Mouse (Mus musculus): ENCODE measurements around the gene Rps6kb2. TPM values are rescaled to one million over a fixed set of nuclear protein-coding genes. Genes with fewer than 3 reads are reported as not detected.

Rps6kb2 gene
- polyA plus RNA-seq, 1 experiment, result 11.1 TPM

DNA sequence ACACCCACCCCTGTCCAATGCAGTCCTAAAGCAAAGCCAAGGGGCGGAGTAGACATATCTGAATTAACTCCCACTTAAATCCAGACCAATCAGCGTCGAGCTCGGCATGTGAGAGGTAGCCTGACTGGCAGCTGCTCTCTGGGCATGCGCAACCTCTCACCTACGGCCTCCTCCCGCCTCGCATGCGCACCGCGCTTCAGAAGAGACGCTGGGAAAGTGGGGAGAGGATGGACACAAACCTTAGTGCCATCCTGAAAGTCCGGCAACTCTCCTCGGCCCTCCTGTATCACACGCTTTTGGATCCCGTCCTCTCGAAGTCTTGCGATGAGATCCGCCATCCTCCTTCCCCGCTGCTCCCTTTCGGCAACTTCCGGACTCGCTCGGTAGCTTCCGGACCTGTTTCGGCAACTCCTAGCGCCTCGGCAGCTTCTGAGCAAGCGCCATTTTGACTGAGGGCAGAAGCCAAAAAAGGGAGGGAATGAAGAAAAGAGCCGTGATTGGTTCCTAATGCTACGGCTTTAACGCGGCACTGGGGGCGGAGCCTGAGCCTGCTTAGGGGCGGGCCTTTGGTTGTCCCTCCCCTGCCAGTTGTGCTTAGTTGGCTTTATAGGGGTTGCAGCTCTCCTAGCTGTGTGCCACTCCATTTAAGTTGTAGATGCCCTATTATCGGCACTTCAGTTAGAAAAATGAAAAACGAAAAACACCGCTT, 41.9 kb downstream of the Rps6kb2 start:
- no peaks in the 10 kb centered on the region for H3K27me3 ChIP-seq (ENCODE audit: control insufficient read depth, insufficient read depth, low read length)
- H3K4me1 ChIP-seq (ENCODE audit: control insufficient read depth, insufficient read depth, low read length), result peaks cover 6% of the 10 kb centered on the region
- peak overlapping the region; percentile 96 for H3K4me3 ChIP-seq (ENCODE audit: control insufficient read depth, low read depth, low read length)
- no peaks in the 10 kb centered on the region for H3K36me3 ChIP-seq (ENCODE audit: control insufficient read depth, insufficient read depth, low read length)
- H3K27ac ChIP-seq (ENCODE audit: control insufficient read depth, insufficient read depth, low read depth, low read length), result peak overlapping the region; percentile 96
- TF ChIP-seq CTCF (IDR thresholded peaks at IDR 0.05; ENCODE audit: control insufficient read depth, insufficient read depth, insufficient replicate concordance, low read depth, low read length) (no peak), POLR2A (IDR thresholded peaks at IDR 0.05; ENCODE audit: control insufficient read depth, low read depth, low read length) (peak; percentile 62; the same call in 1 of the 2 replicates)

DNA sequence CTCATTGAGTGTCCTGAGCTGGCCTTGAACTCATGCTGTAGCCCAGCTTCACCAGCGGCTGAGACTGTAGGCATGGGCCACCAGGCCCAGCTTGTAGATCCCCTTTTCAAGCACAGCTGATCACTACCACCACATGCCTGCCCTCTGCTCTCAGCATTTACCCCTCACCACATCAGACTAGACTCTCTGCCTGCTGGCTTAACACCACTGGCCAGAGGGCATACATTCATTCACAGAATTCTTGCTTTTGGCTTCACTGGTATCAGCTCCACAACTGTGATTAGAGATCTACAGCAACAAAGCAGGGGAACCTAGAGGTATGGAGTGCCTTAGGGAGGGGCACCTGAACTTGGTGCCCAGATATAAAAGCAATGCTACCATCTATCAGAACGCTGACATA, 42.7 kb downstream of the Rps6kb2 start:
- no peaks in the 10 kb centered on the region for H3K27me3 ChIP-seq (ENCODE audit: control insufficient read depth, insufficient read depth, low read length)
- no peak overlapping the region for H3K4me3 ChIP-seq (ENCODE audit: control insufficient read depth, low read depth, low read length)
- TF ChIP-seq POLR2A (IDR thresholded peaks at IDR 0.05; ENCODE audit: control insufficient read depth, low read depth, low read length) (no peak), CTCF (IDR thresholded peaks at IDR 0.05; ENCODE audit: control insufficient read depth, insufficient read depth, insufficient replicate concordance, low read depth, low read length) (no peak)
- peaks cover 3% of the 10 kb centered on the region for H3K4me1 ChIP-seq (ENCODE audit: control insufficient read depth, insufficient read depth, low read length)
- H3K36me3 ChIP-seq (ENCODE audit: control insufficient read depth, insufficient read depth, low read length), result no peaks in the 10 kb centered on the region
- H3K27ac ChIP-seq (ENCODE audit: control insufficient read depth, insufficient read depth, low read depth, low read length), result no peak overlapping the region

DNA sequence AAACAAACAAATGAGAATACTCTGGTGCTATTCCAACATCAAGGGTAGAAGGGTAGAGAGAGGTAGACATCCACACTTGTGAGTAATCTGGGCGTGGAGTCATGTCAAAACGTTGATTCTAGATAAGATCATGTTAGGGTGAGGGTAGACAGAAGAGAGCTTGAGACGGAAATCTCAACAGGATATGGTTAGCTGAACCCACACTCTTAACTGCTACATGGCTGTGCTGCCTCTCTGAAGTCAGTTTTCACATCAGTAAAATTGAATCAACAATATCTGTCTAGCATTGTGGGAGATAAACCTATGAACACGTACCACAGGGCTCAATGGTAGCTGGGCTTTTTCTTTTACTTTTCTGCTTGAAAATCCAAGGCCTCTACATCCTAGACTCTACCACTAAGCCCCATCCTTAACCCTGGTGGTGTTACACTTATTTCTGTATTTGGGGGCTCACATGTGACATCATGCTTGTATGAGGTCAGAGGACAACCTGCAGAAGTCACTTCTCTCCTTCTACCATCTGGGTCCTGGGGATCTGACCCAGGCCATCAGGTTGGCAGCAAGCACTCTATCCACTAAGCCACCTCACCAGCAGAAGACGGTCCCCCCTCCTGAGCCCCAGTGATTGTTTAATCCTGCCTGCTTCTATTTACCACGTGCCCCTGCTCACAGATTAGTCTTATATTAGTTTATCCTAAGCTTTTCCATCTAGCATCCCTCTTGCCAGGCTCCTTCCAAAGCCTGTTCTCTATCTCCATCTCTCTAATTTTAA, 43.3 kb downstream of the Rps6kb2 start:
- no peaks in the 10 kb centered on the region; the same call in none of the 2 replicates for H3K4me1 ChIP-seq (ENCODE audit: control insufficient read depth, insufficient read depth, low read length)
- H3K27ac ChIP-seq (ENCODE audit: control insufficient read depth, insufficient read depth, low read depth, low read length), result no peak overlapping the region
- TF ChIP-seq CTCF (IDR thresholded peaks at IDR 0.05; ENCODE audit: control insufficient read depth, insufficient read depth, insufficient replicate concordance, low read depth, low read length) (no peak), POLR2A (IDR thresholded peaks at IDR 0.05; ENCODE audit: control insufficient read depth, low read depth, low read length) (no peak)
- H3K36me3 ChIP-seq (ENCODE audit: control insufficient read depth, insufficient read depth, low read length), result no peaks in the 10 kb centered on the region
- H3K4me3 ChIP-seq (ENCODE audit: control insufficient read depth, low read depth, low read length), result no peak overlapping the region
- no peaks in the 10 kb centered on the region for H3K27me3 ChIP-seq (ENCODE audit: control insufficient read depth, insufficient read depth, low read length)

DNA sequence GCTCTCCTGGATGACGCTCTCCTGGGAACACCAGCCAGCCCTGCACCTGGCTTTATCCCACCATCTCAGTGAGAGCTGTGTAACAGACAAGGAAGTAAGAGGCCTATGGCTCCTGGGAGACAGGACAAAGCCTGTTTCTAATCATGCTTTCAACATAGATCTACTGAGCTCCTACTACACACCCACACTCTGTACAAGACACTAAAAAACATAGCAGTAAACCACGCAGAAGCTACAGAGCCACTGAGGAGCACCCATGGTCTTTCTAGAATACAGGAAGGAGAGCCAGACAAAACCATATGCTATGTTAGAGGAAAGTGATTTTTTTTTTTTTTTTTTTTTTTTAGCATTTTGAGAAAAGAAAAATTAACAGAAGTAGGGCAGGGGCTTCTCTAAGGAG, 44.8 kb downstream of the Rps6kb2 start:
- Histone ChIP-seq H3K36me3 (ENCODE audit: control insufficient read depth, insufficient read depth, low read length) (no peaks in the 10 kb centered on the region), H3K4me3 (ENCODE audit: control insufficient read depth, low read depth, low read length) (no peak overlapping the region), H3K27ac (ENCODE audit: control insufficient read depth, insufficient read depth, low read depth, low read length) (no peak overlapping the region), H3K27me3 (ENCODE audit: control insufficient read depth, insufficient read depth, low read length) (no peaks in the 10 kb centered on the region), H3K4me1 (ENCODE audit: control insufficient read depth, insufficient read depth, low read length) (no peaks in the 10 kb centered on the region; the same call in none of the 2 replicates)
- no peak for TF ChIP-seq POLR2A (IDR thresholded peaks at IDR 0.05; ENCODE audit: control insufficient read depth, low read depth, low read length)
- no peak for TF ChIP-seq CTCF (IDR thresholded peaks at IDR 0.05; ENCODE audit: control insufficient read depth, insufficient read depth, insufficient replicate concordance, low read depth, low read length)

DNA sequence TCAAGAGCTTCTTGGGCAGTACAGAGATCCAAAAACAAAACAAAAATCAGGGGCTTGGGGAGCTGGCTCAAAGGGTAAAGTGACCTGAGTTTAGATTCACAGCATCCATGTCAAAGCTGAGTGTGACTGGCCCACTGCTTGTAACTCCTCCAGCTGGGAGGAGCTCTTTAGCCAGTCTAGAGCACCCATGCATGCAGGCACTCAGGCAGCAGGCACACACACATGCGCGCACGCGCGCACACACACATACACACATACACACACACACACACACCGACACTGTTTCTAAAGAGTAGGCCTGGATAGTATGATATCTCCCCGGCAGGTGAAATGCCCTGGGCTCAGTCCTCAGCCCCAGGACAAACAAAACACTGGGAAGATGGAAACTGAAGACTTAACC, 46.1 kb downstream of the Rps6kb2 start:
- Histone ChIP-seq H3K4me3 (ENCODE audit: control insufficient read depth, low read depth, low read length) (no peak overlapping the region), H3K36me3 (ENCODE audit: control insufficient read depth, insufficient read depth, low read length) (no peaks in the 10 kb centered on the region), H3K4me1 (ENCODE audit: control insufficient read depth, insufficient read depth, low read length) (no peaks in the 10 kb centered on the region; the same call in none of the 2 replicates), H3K27me3 (ENCODE audit: control insufficient read depth, insufficient read depth, low read length) (no peaks in the 10 kb centered on the region), H3K27ac (ENCODE audit: control insufficient read depth, insufficient read depth, low read depth, low read length) (no peak overlapping the region)
- TF ChIP-seq CTCF (IDR thresholded peaks at IDR 0.05; ENCODE audit: control insufficient read depth, insufficient read depth, insufficient replicate concordance, low read depth, low read length), result no peak
- TF ChIP-seq POLR2A (IDR thresholded peaks at IDR 0.05; ENCODE audit: control insufficient read depth, low read depth, low read length), result no peak

DNA sequence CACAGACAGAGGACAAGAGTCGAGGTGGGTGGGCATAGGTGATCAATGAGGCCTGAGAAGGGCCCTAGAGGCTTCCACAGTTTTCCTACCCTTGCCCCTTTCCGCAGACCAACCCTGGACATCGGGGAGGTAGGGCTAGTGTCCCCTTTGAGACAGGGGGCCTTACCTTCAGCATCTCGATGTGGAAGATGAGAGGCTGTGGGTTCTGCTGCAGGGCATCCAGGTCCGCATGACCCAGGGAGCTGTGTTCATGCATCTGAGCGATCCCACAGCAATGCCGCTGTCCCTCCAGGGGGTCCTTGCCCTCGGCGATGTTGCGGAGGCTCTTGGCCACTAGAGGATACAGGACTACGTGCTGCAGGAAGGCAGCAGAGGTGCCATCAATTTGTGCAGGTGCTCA, 47.3 kb downstream of the Rps6kb2 start:
- Histone ChIP-seq H3K4me3 (ENCODE audit: control insufficient read depth, low read depth, low read length) (no peak overlapping the region), H3K36me3 (ENCODE audit: control insufficient read depth, insufficient read depth, low read length) (no peaks in the 10 kb centered on the region)
- no peak for TF ChIP-seq POLR2A (IDR thresholded peaks at IDR 0.05; ENCODE audit: control insufficient read depth, low read depth, low read length)
- TF ChIP-seq CTCF (IDR thresholded peaks at IDR 0.05; ENCODE audit: control insufficient read depth, insufficient read depth, insufficient replicate concordance, low read depth, low read length), result no peak

DNA sequence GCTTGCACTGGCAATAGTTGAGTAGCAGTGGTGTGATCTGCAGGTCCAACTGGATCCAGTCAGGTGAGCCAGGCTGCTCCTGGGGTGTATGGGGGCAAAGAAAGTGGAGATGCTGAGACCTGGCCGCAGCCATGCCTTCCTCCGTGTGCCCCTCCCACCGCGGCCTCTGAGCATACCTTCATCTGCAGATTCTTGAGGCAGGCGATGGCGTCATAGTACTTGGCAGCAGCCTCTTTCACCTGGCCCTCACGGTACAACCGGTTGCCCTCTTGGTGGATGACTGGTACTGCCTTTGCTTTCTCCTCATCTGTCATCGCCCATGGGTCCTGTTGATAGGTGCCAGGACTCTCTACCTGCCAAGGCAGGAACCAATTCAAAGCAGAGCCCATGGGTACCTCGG, 48.0 kb downstream of the Rps6kb2 start:
- H3K27me3 ChIP-seq (ENCODE audit: control insufficient read depth, insufficient read depth, low read length), result no peaks in the 10 kb centered on the region
- H3K4me3 ChIP-seq (ENCODE audit: control insufficient read depth, low read depth, low read length), result no peak overlapping the region
- H3K4me1 ChIP-seq (ENCODE audit: control insufficient read depth, insufficient read depth, low read length), result no peaks in the 10 kb centered on the region
- no peak for TF ChIP-seq CTCF (IDR thresholded peaks at IDR 0.05; ENCODE audit: control insufficient read depth, insufficient read depth, insufficient replicate concordance, low read depth, low read length)
- no peak for TF ChIP-seq POLR2A (IDR thresholded peaks at IDR 0.05; ENCODE audit: control insufficient read depth, low read depth, low read length)
- no peak overlapping the region for H3K27ac ChIP-seq (ENCODE audit: control insufficient read depth, insufficient read depth, low read depth, low read length)
- H3K36me3 ChIP-seq (ENCODE audit: control insufficient read depth, insufficient read depth, low read length), result no peaks in the 10 kb centered on the region

More for the DNA sequence above, 47.3 kb downstream of the Rps6kb2 start:
- H3K4me1 ChIP-seq (ENCODE audit: control insufficient read depth, insufficient read depth, low read length), result no peaks in the 10 kb centered on the region; the same call in none of the 2 replicates
- no peaks in the 10 kb centered on the region for H3K27me3 ChIP-seq (ENCODE audit: control insufficient read depth, insufficient read depth, low read length)
- no peak overlapping the region for H3K27ac ChIP-seq (ENCODE audit: control insufficient read depth, insufficient read depth, low read depth, low read length)
